Mouse (Mus musculus) liver, embryonic 14.5 days (tissue): ENCODE data around the gene Xpnpep2.

Source experiments
- CTCF ChIP-seq: IDR thresholded peaks from 2 replicates; pipeline ENCODE4 v1.5.1; 2016; ENCODE audit warnings: antibody characterized with exemption, low read depth, control low read depth
- EP300 ChIP-seq: IDR thresholded peaks from 2 replicates; pipeline ENCODE4 v1.6.1; 2016; ENCODE audit warnings: antibody characterized with exemption, low read depth

DNA sequence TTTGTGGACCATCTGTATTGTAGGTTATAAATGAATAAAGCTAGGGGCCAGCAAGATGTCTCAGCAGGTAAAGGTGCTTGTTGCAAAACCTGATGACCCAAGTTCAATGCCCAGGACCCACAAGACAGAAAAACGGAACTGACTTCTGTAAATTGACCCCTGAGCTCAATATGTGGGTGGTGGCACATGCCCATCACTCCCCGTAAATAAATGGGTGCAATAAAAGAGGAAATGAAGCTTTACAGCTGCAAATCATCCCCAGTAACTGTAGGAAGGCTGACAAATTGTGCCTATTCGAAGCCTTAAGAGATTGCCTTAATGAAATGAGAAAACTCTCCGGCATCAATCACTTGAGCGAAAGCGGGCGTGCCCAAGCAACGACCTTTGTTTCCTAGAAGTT, 11.9 kb upstream of the Xpnpep2 start:
- TF ChIP-seq EP300 (no peak), CTCF (no peak)
